Mouse (Mus musculus) heart, postnatal 14 days (tissue): Measurements from ENCODE around the gene Adi1. TPM values are rescaled to one million over a fixed set of nuclear protein-coding genes. Genes with fewer than 3 reads are reported as not detected.

Experiments used
- microRNA-seq, 2 experiments: library from miRNA; unstranded; fragments of <30 nt; microRNA quantifications; one replicate each; pipeline ENCODE4 v1.2.0; 2021 to 2022
- total RNA-seq, 2 experiments: library from RNA; stranded (reverse); gene quantifications; 2 replicates each; pipeline ENCODE4 v1.2.3; 2021

Adi1 gene
- total RNA-seq, 2 experiments from 2014 or later, result 36.3 to 38.9 TPM

Small RNA genes within 50 kb of the gene (microRNA-seq; reads per million reads assigned to microRNA genes)
- gene Mir6937, result 0.81 to 1.7 reads per million in 2 experiments

Other genes with a start within 250 kb of the Adi1 start
- gene Dcdc2c, start 122.8 kb upstream of the Adi1 start, total RNA-seq, result under 1 TPM; 0.19 to 0.20 TPM
- not detected for gene Allc, start 92.7 kb upstream of the Adi1 start, total RNA-seq
- 10 to 100 TPM; 27.1 to 30.6 TPM for gene Colec11, start 51.9 kb upstream of the Adi1 start, total RNA-seq
- gene Rps7, start 39.3 kb upstream of the Adi1 start, total RNA-seq, result 100 to 1,000 TPM; 298 to 350 TPM
- 1 to 10 TPM; 5.5 to 7.3 TPM for gene Rnaseh1, start 25.6 kb upstream of the Adi1 start, total RNA-seq
- gene Trappc12, start 75.2 kb downstream of the Adi1 start, total RNA-seq, result 10 to 100 TPM; 21.6 to 24.9 TPM
- 10 to 100 TPM in 1 of 2 experiments, 1 to 10 TPM in 1; 8.8 to 12.0 TPM for gene Eipr1, start 76.6 kb downstream of the Adi1 start, total RNA-seq